Mouse (Mus musculus) heart, postnatal 0 days (tissue): ENCODE measurements around the gene Kcnc2. TPM values are rescaled to one million over a fixed set of nuclear protein-coding genes. Genes with fewer than 3 reads are reported as not detected.

Source experiments
- ATAC-seq: fragments of 200-750 bp; cut with Nextera tagmentation; 2 replicates; pipeline ENCODE4 v1.8.0; 2017; ENCODE audit warnings: low read depth, moderate number of reproducible peaks, moderate library complexity; ENCODE audit not compliant: insufficient read depth
- DNase-seq: peaks from one replicate; pipeline ENCODE4 v3.0.0-alpha.2; 2016; ENCODE audit warnings: low spot score
- H3K27ac ChIP-seq: fragments of 300-500 bp; sonication (generic); 2 replicates; pipeline ENCODE4 v1.5.1; 2014; ENCODE audit warnings: low read depth, mild to moderate bottlenecking
- H3K27me3 ChIP-seq: fragments of 300-500 bp; sonication (generic); 2 replicates; pipeline ENCODE4 v1.6.1; 2014; ENCODE audit warnings: low read length, mixed read lengths; ENCODE audit not compliant: control insufficient read depth, insufficient read depth
- H3K36me3 ChIP-seq: fragments of 300-500 bp; sonication (generic); replicated peaks from 2 replicates; pipeline ENCODE4 v1.6.1; 2014; ENCODE audit warnings: low read length, mixed read lengths; ENCODE audit not compliant: control insufficient read depth, insufficient read depth
- H3K4me1 ChIP-seq: fragments of 300-500 bp; sonication (generic); 2 replicates; pipeline ENCODE4 v1.6.1; 2014; ENCODE audit warnings: antibody characterized with exemption; ENCODE audit not compliant: control insufficient read depth, insufficient read depth
- H3K4me2 ChIP-seq: fragments of 300-500 bp; sonication (generic); 2 replicates; pipeline ENCODE4 v1.6.1; 2014; ENCODE audit warnings: low read depth, mild to moderate bottlenecking, low read length, moderate library complexity
- H3K4me3 ChIP-seq: fragments of 300-500 bp; sonication (generic); 2 replicates; pipeline ENCODE4 v1.5.1; 2014; ENCODE audit warnings: low read depth, low read length
- H3K9ac ChIP-seq: fragments of 300-500 bp; sonication (generic); replicated peaks from 2 replicates; pipeline ENCODE4 v1.6.1; 2014; ENCODE audit warnings: low read depth, low read length, mixed read lengths
- H3K9me3 ChIP-seq: fragments of 300-500 bp; sonication (generic); replicated peaks from 2 replicates; pipeline ENCODE4 v1.6.1; 2016; ENCODE audit warnings: low read length; ENCODE audit not compliant: control insufficient read depth
- CTCF ChIP-seq: IDR thresholded peaks from 2 replicates; pipeline ENCODE4 v1.5.1; 2016; ENCODE audit warnings: antibody characterized with exemption, control low read depth, low read depth
- EP300 ChIP-seq: IDR thresholded peaks from 2 replicates; pipeline ENCODE4 v1.6.1; 2016; ENCODE audit warnings: antibody characterized with exemption, low read depth
- WGBS: fragments of 180-500 bp; shearing (Covaris S2); extraction: QIAGEN DNeasy Blood & Tissue Kit; methylation state at CpG from one replicate; pipeline ENCODE4 v1.1.7; 2014; 5-methylcytosine and 5-hydroxymethylcytosine counted together
- polyA plus RNA-seq: library from polyadenylated mRNA; unstranded; fragments of >200 nt; fragmentation: Nextera tagmentation; extraction: Ambion mirVana; gene quantifications from 2 replicates; pipeline ENCODE4 v1.2.1, GENCODE M21; 2015
- total RNA-seq: library from RNA; depleted of rRNA; stranded (reverse); fragments of >200 nt; gene quantifications from 2 replicates; pipeline ENCODE4 v1.2.3, GENCODE M21; 2014; ENCODE audit warnings: low replicate concordance

Gene Kcnc2
- total and polyA plus RNA-seq, 2 experiments from 2014 or later = 1.2 to 3.0 TPM

DNA sequence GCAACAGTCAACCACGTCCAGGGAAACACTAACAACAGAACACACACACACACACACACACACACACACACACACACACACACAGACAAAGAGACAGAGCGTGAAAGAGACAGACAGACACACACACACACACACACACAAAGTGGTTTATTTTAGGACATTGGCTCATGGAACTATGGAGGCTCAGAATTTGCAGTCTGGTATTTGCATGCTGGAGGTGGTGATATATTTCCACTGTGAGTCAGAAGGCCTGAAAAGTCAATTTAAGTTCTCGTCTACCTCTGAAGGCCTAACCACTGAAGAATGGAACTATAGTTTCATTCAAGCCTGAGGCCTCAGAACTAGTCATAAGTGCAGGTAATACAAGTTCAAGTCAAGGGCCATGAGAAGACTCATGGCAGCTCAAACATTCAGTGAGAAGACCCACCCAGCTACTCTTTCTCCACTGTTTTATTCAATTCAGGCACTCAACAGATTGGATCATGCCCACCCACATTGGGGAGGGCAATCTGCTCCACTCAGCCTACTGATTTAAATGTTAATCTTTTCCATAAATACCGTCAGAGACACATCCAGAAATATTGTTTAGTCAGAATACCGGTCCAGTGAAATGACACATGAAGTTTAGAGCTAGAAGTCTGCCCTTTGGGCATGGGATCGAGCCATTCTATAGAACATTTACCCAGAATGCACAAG lies 197.9 kb downstream of the Kcnc2 start:
- Histone ChIP-seq H3K9me3 (no peaks in the 10 kb centered on the region), H3K27me3 (no peaks in the 10 kb centered on the region), H3K4me1 (no peaks in the 10 kb centered on the region), H3K36me3 (no peaks in the 10 kb centered on the region), H3K9ac (no peak overlapping the region), H3K4me2 (no peak overlapping the region), H3K4me3 (no peak overlapping the region), H3K27ac (no peak overlapping the region)
- TF ChIP-seq EP300 = no peak
- TF ChIP-seq CTCF = no peak
- DNase-seq = no peak
- ATAC-seq = no peak
- 68% methylated on average over 6 of the region's 6 CpGs for WGBS

DNA sequence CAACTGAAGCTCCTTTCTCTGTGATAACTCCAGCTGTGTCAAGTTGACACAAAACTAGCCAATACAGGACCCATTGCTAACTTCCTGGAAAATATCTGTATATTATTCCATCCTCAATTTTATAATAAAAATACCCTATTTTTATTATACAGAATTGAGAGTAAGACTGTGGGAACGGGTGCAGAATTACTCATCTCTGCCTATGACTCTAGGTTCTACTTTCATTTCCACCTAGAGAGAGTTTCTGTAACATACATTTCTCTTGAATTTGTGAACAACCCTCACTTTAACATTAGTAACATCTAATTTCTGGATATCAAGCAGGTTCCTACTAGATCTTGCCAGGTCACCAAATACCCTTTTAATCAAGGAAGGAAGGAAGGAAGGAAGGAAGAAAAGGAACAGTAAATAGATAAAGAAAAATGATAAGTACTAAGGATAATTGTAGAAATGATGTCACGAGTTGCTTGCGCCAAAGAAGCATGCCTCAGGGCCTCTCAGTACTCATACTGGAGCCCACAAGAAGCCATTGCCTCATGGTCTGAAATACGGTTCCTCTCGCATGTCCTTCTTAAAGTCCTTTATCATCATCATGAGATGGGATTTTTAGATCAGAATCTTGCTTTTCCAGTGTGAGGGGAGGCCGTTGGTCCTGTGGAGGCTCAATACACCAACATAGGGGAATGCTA lies 203.3 kb downstream of the Kcnc2 start:
- Histone ChIP-seq H3K4me2 (no peak overlapping the region), H3K36me3 (no peaks in the 10 kb centered on the region), H3K9ac (no peak overlapping the region), H3K4me3 (no peak overlapping the region), H3K27me3 (no peaks in the 10 kb centered on the region), H3K27ac (no peak overlapping the region), H3K4me1 (no peaks in the 10 kb centered on the region), H3K9me3 (no peaks in the 10 kb centered on the region)
- DNase-seq (no peak), ATAC-seq (no peak)
- TF ChIP-seq CTCF (no peak), EP300 (no peak)
- 74% methylated on average over 6 of the region's 6 CpGs for WGBS

DNA sequence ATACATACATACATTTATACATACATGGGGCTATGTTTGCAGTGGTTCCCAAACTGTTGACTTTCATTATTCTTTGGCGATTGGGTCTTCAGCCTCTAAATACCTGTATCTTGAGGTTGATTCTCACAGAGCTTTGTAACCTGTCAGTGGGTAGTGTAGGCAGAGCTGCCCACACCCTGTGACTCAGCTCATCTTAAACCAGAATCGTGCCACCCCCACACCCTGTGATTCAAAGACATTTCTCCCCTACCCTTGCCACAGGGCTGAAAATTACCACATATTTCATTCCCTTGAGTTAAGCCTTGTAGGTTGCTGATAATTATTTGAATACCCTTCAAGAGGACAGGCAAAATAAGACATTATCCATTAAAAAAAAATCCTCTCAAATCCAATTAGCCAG lies 210.5 kb downstream of the Kcnc2 start:
- no peak for DNase-seq
- no peak for ATAC-seq
- no peaks in the 10 kb centered on the region for H3K27me3 ChIP-seq
- no peak overlapping the region for H3K9ac ChIP-seq
- no peak overlapping the region for H3K4me2 ChIP-seq
- no peaks in the 10 kb centered on the region for H3K9me3 ChIP-seq
- TF ChIP-seq CTCF (no peak), EP300 (no peak)
- H3K4me3 ChIP-seq = no peak overlapping the region
- 71% methylated on average over 2 of the region's 2 CpGs for WGBS
- H3K4me1 ChIP-seq = no peaks in the 10 kb centered on the region
- H3K36me3 ChIP-seq = no peaks in the 10 kb centered on the region
- no peak overlapping the region for H3K27ac ChIP-seq

DNA sequence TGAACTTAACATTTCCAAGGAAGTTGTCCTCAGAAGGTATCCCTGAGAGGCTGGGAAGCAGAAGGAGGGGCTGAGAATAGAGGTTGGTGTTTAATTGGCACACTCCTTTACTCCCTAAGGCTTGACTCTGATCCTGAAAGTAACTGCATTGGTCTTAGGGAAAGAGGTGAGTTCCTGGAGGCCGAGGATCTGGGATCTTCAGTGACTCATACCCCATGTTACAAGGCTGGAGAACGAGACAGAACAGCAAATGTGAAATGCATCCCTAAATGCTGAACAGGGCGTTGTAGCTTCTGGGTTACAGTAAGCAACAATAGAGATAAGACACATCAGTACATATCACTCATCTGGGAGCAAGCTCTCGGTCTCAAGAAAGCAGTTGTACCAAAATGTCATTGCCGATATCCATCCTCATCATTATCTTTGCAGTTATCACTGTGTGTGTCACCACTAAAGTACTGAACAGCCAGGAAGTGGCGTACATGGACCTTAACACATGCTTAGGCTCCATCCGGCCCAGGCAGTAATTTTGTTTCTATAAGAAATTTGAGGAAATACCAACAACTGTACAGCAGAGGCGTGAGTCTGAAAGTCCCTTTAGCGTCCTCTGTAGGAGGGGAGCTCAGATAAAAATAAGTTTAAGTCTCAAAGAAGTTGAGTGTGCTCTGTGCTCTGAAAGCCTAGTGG lies 211.1 kb downstream of the Kcnc2 start:
- no peak overlapping the region for H3K4me3 ChIP-seq
- H3K4me1 ChIP-seq = no peaks in the 10 kb centered on the region
- DNase-seq (no peak), ATAC-seq (no peak)
- TF ChIP-seq EP300 (no peak), CTCF (no peak)
- no peak overlapping the region for H3K27ac ChIP-seq
- 55% methylated on average over 9 of the region's 9 CpGs for WGBS
- no peaks in the 10 kb centered on the region for H3K27me3 ChIP-seq
- H3K36me3 ChIP-seq = no peaks in the 10 kb centered on the region
- H3K4me2 ChIP-seq = no peak overlapping the region
- H3K9me3 ChIP-seq = no peaks in the 10 kb centered on the region
- no peak overlapping the region for H3K9ac ChIP-seq

DNA sequence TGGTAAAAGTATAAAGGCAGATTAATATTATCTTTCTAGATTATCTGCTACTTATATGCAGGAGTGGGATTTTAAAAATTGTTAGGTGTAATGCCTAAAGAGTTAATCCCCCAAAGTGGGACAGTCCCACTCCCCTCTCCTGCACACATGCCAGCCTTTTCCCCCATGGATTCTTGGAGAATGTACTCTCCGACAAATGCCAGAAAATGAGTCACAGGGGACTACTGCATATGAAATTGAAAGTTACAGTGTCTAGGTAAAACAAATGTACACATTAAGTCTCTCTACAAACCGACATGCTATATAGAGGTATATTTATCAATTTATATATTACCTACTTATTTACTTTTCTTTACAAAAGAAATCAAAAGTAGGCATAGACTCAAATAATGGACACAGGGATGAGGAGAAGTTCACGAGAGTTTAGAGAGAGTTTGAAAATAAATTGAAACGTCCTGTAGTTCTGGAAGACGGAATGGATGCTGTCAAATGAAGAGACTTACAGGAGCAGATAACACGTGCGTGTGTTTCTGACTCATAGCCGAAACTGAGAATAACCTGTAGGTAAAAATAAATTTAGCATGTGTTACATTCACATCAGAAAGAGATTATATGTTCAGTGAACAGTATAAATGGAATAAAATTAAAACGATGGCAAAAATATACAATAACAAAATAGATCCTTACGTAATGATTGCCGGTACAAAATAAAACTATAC lies 213.6 kb downstream of the Kcnc2 start:
- TF ChIP-seq CTCF = no peak
- no peak for TF ChIP-seq EP300
- Histone ChIP-seq H3K4me2 (no peak overlapping the region), H3K27me3 (no peaks in the 10 kb centered on the region), H3K4me1 (no peaks in the 10 kb centered on the region), H3K9me3 (no peaks in the 10 kb centered on the region), H3K9ac (no peak overlapping the region), H3K27ac (no peak overlapping the region), H3K36me3 (no peaks in the 10 kb centered on the region), H3K4me3 (no peak overlapping the region)
- WGBS = 69% methylated on average over 11 of the region's 11 CpGs
- no peak for DNase-seq
- ATAC-seq = no peak
